ENCODE assay signal across 18 mouse cellular contexts in genomic region chr14:54643011-54643410, GRCm38 (mm10). TPM values are rescaled to one million over a fixed set of nuclear protein-coding genes. Genes with fewer than 3 reads are reported as not detected.
"Had no signal": no experiment of that assay in that cellular context is flagged by ENCODE, and none has a peak within 500 bp of the region (broad histone marks: within the 10 kb centered on the region; RNA-seq: fewer than 3 reads in every experiment).

No protein-coding gene starts in this region.

- H3K4me2 ChIP-seq: limb, embryonic 13.5 days; neural tube, embryonic 12.5 days had no signal

- H3K9ac ChIP-seq: liver, embryonic 14.5 days; neural tube, embryonic 12.5 days had no signal

- DNase-seq: kidney, adult 2 months; kidney, postnatal 25 days; layer of hippocampus, adult 9-11 months; left cerebral cortex, postnatal 4 days; lung, adult 18-20 months; right cerebral cortex, postnatal 4 days; spleen, adult 18-20 months; thymus, adult 18-20 months; thymus, postnatal 14 days had no signal

- H3K9me3 ChIP-seq: limb, embryonic 13.5 days; neural tube, embryonic 12.5 days had no signal

- H3K27ac ChIP-seq: limb, embryonic 13.5 days; liver, embryonic 14.5 days; neural tube, embryonic 12.5 days had no signal

- H3K27me3 ChIP-seq: limb, embryonic 13.5 days; neural tube, embryonic 12.5 days had no signal

- H3K4me3 ChIP-seq: limb, embryonic 13.5 days; neural tube, embryonic 12.5 days had no signal

RNA-seq across cellular contexts. Expression of gene Gm17606, which starts 2.3 kb away (rescaled TPM):
- total RNA-seq: left cerebral cortex, postnatal 4 days; liver, adult 2 months; megakaryocyte-erythroid progenitor cell, adult 5-6 weeks; neutrophil, adult 5-6 weeks had no signal
- polyA plus RNA-seq: kidney, adult 2 months; kidney, embryonic 16.5 days; limb, embryonic 13.5 days; liver, adult 2 months; liver, embryonic 14.5 days; lung, embryonic 16.5 days; neural tube, embryonic 12.5 days; stomach, embryonic 14.5 days had no signal

RNA-seq across cellular contexts. Expression of gene Psmb11, which starts 21.8 kb away (rescaled TPM):
- total RNA-seq: left cerebral cortex, postnatal 4 days; liver, adult 2 months; megakaryocyte-erythroid progenitor cell, adult 5-6 weeks had no signal
- polyA plus RNA-seq: kidney, adult 2 months; liver, adult 2 months; neural tube, embryonic 12.5 days had no signal
